Mouse (Mus musculus): ENCODE results near the gene Bmpr2. TPM values are rescaled to one million over a fixed set of nuclear protein-coding genes. Genes with fewer than 3 reads are reported as not detected.

The Bmpr2 gene
- total RNA-seq, 4 experiments from 2014 or later, result 82.8 to 99.5 (median 90.6) TPM

DNA sequence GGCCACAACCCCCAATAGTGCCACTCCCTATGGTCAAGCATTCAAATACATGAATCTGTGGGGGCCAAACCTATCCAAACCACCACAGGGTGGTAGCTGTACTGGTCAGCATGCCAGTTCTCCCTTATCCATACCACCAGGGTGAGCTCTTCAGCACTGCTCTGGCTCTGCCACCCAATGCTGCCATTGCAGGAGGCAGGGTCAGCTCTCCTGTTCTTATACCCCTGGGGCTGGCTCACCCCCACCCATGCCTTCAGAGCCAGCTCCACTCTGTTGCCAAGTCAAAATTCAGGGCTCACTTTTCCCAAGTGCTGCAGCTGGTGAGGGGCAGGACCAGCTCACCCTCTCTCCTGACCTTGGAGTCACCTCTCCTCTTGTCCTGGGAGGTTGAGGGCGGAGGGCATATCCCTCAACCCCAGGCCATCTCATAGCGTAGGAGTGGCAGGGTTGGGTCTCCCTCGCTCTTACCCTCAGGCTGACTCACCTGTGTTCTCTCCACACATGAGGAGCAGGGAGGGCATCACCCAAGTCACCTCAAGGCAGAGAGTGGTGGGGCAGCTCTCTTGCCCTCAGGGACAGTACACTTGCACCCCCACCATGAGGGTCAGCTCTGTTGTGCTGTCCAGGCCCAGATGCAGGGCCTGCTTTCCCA lies 162.9 kb downstream of the Bmpr2 start:
- DNase-seq (ENCODE audit: low spot score in 2 of 2), result no peak

DNA sequence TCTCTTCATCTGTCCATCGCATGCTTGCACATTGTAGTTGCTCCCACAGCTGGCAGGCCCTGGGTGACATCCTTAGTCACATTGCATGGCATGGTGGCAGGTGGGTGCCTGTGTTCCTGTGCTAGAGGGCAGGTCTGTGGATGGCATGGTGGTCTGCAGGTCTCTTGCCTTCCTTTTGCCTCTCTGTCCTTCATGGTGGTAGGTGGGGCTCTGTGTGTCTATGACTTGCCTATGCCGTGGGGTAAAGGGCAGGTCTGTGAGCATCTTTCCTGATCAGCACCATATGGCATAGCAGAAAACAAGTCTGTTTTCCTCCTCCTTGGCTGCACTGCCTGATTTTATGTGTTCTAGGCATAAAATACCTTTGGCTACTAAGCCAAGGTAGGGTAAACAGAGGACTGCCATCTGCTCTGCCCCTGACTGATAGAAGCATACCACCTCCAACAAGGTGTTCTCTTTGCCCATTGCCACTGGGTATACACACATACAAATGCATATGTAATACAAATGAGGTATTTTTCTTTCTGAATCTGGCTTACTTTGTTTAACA lies 164.0 kb downstream of the Bmpr2 start:
- DNase-seq (ENCODE audit: low spot score in 2 of 2), result no peak

Other genes with a start within 250 kb of the Bmpr2 start
- 10 to 100 TPM; 12.9 to 22.4 (median 17.3) TPM for gene Gm973, start 247.1 kb upstream of the Bmpr2 start, total RNA-seq (2022)
- 100 to 1,000 TPM; 108 to 122 (median 115) TPM for gene Sumo1, start 92.6 kb upstream of the Bmpr2 start, total RNA-seq (2022)
- 10 to 100 TPM; 54.5 to 67.6 (median 58.9) TPM for gene Nop58, start 78.4 kb upstream of the Bmpr2 start, total RNA-seq (2022)
- 10 to 100 TPM; 54.9 to 60.2 (median 57.9) TPM for gene Fam117b, start 149.6 kb downstream of the Bmpr2 start, total RNA-seq (2022)